Mouse (Mus musculus): Measurements from ENCODE around the gene 2410002F23Rik. TPM values are rescaled to one million over a fixed set of nuclear protein-coding genes. Genes with fewer than 3 reads are reported as not detected.
"Not testable (repeated sequence)": the region's sequence is repeated elsewhere in the genome, so short reads cannot be mapped to it uniquely, and the experiment has no call there.

The 2410002F23Rik gene
- total RNA-seq, 2 experiments from 2014 or later: 14.1 to 14.5 TPM

- no peak for DNase-seq (ENCODE audit: low spot score)
- intact Hi-C loops (cut with DNase I): no loop called here
Observed at GRCm38 (mm10) chr7:44257278-44257677, 10.8 kb downstream of the 2410002F23Rik start, which contains the start of gene Acp4. Acp4 (minus strand) TSS chr7:44257378.

- intact Hi-C loops (cut with DNase I): loop anchor here (5.0 kb wide), 1 partner anchor 42 kb away; no protein-coding TSS in a partner anchor
- DNase-seq (ENCODE audit: low spot score): no peak
Observed at GRCm38 (mm10) chr7:44260410-44260809, 13.9 kb downstream of the 2410002F23Rik start.

- intact Hi-C loops (cut with DNase I): loop anchor here (5.0 kb wide), 1 partner anchor 41 kb away; no protein-coding TSS in a partner anchor
- DNase-seq (ENCODE audit: low spot score): no peak
Observed at GRCm38 (mm10) chr7:44261147-44261546, 14.6 kb downstream of the 2410002F23Rik start, which contains the start of gene Gm15517. Gm15517 (plus strand) TSS chr7:44261447.

GRCm38 (mm10) chr7:44262791-44263643, 16.5 kb downstream of the 2410002F23Rik start:
- intact Hi-C loops (cut with DNase I): loop anchor here (1.0 to 5.0 kb wide), 3 partner anchors 39 to 222 kb away; no protein-coding TSS in a partner anchor
- DNase-seq (ENCODE audit: low spot score): peak; percentile 70

GRCm38 (mm10) chr7:44268117-44268516, 21.6 kb downstream of the 2410002F23Rik start:
- no peak for DNase-seq (ENCODE audit: low spot score)
- intact Hi-C loops (cut with DNase I): no loop called here

- intact Hi-C loops (cut with DNase I): no loop called here
- DNase-seq (ENCODE audit: low spot score): no peak
Observed at GRCm38 (mm10) chr7:44269397-44269796, 22.9 kb downstream of the 2410002F23Rik start.

GRCm38 (mm10) chr7:44271309-44271708, 24.8 kb downstream of the 2410002F23Rik start:
- DNase-seq (ENCODE audit: low spot score): no peak
- intact Hi-C loops (cut with DNase I): no loop called here

- DNase-seq (ENCODE audit: low spot score): no peak
- intact Hi-C loops (cut with DNase I): no loop called here
Observed at GRCm38 (mm10) chr7:44272546-44272945, 26.0 kb downstream of the 2410002F23Rik start.

GRCm38 (mm10) chr7:44273446-44273845, 26.9 kb downstream of the 2410002F23Rik start:
- intact Hi-C loops (cut with DNase I): no loop called here
- DNase-seq (ENCODE audit: low spot score): no peak

GRCm38 (mm10) chr7:44274096-44274495, 27.6 kb downstream of the 2410002F23Rik start:
- no peak for DNase-seq (ENCODE audit: low spot score)
- intact Hi-C loops (cut with DNase I): no loop called here

GRCm38 (mm10) chr7:44275546-44275945, 29.0 kb downstream of the 2410002F23Rik start:
- DNase-seq (ENCODE audit: low spot score): no peak
- intact Hi-C loops (cut with DNase I): no loop called here

GRCm38 (mm10) chr7:44276461-44277249, 30.1 kb downstream of the 2410002F23Rik start:
- intact Hi-C loops (cut with DNase I): no loop called here
- no peak for DNase-seq (ENCODE audit: low spot score)

GRCm38 (mm10) chr7:44277250-44277622, 30.7 kb downstream of the 2410002F23Rik start:
- intact Hi-C loops (cut with DNase I): no loop called here
- DNase-seq (ENCODE audit: low spot score): no peak

- DNase-seq (ENCODE audit: low spot score): no peak
- intact Hi-C loops (cut with DNase I): no loop called here
Observed at GRCm38 (mm10) chr7:44280959-44281358, 34.4 kb downstream of the 2410002F23Rik start.

- no peak for DNase-seq (ENCODE audit: low spot score)
- intact Hi-C loops (cut with DNase I): no loop called here
Observed at GRCm38 (mm10) chr7:44281586-44281985, 35.1 kb downstream of the 2410002F23Rik start.

GRCm38 (mm10) chr7:44287760-44288159, 41.2 kb downstream of the 2410002F23Rik start:
- DNase-seq (ENCODE audit: low spot score): no peak
- intact Hi-C loops (cut with DNase I): no loop called here

- intact Hi-C loops (cut with DNase I): no loop called here
- no peak for DNase-seq (ENCODE audit: low spot score)
Observed at GRCm38 (mm10) chr7:44290986-44291385, 44.5 kb downstream of the 2410002F23Rik start.

- intact Hi-C loops (cut with DNase I): no loop called here
- DNase-seq (ENCODE audit: low spot score): no peak
Observed at GRCm38 (mm10) chr7:44291418-44291817, 44.9 kb downstream of the 2410002F23Rik start.

- intact Hi-C loops (cut with DNase I); DNase-seq (ENCODE audit: low spot score): not testable (repeated sequence)
Observed at GRCm38 (mm10) chr7:44297501-44297900, 51.0 kb downstream of the 2410002F23Rik start.
